Mouse (Mus musculus): ENCODE measurements around the gene Thap2.

- TF ChIP-seq MAFK (IDR thresholded peaks at IDR 0.05; ENCODE audit: insufficient read depth, low read depth, low read length) (no peak), HCFC1 (IDR thresholded peaks at IDR 0.05; ENCODE audit: borderline replicate concordance, insufficient read depth, low read length) (no peak), ZNF384 (IDR thresholded peaks at IDR 0.05; ENCODE audit: low read depth, low read length) (no peak)
Observed at GRCm38 (mm10) chr10:115321317-115322035, 62.8 kb downstream of the Thap2 start.
